Mouse (Mus musculus): ENCODE data around the gene Ppan. TPM values are rescaled to one million over a fixed set of nuclear protein-coding genes. Genes with fewer than 3 reads are reported as not detected.

The Ppan gene
- total RNA-seq (2014; fragmentation: Nextera tagmentation) (88.0 and 115 TPM in 2 replicates), total RNA-seq (2017) (172 and 173 TPM in 2 replicates)

DNA sequence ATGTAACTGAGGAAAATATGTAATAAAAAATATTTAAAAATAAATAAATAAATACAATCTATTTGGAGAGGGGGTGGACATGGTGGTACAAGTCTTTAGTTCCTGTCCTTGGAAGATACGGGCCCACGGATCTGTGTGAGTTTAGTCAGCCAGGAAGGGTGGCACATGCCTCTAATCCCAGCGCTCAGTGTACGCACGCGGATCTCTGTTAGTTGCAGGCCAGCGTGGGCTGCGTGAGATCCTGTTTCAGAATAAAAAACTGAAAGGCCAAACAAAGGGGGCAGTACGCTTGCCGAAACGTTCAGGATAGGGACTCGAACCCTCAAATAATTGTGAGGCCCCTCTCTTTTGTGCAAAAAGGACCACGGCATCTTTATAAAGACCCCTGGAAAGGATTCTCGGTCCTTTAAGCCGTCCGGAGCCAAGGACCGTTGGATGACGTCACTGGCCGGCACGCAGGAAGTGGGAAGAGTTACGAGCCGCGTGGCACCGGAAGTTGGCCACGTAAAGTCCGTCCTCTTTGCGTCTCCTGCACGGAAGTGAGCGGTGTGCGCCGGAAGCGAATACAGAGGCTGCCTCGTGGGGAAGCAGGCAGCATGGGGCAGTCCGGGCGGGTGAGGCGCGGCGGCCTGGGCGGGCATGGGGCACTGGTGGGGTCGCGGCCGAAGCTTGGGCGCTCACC is at the start of gene Ppan:
Gene Ppan, plus strand, starts transcription at position 472 of the 682 bp plus-strand sequence.
- ATAC-seq (replicated peaks; ENCODE audit: poor library complexity, severe bottlenecking): peak; percentile 88

DNA sequence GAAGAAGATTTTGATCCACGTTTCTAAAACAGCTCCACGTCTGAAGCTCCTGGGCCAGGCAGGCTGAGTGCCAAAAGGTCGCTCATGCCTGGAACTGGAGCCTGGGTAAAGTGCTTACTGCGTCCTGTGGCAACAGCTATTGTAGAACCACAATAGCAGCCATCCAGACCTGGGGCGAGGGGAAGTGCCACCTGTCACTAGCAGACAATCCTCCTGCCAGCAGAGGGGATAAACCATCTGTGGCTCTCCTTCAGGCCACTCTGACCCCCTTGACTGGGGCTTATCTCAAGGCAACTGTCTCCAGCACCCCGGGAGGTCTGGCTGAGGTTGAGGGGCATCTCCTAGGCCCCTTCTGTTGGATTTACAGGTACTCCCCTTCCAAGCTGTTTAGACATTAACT is 49.0 kb upstream of the Ppan start:
- ATAC-seq (replicated peaks; ENCODE audit: poor library complexity, severe bottlenecking): no peak

DNA sequence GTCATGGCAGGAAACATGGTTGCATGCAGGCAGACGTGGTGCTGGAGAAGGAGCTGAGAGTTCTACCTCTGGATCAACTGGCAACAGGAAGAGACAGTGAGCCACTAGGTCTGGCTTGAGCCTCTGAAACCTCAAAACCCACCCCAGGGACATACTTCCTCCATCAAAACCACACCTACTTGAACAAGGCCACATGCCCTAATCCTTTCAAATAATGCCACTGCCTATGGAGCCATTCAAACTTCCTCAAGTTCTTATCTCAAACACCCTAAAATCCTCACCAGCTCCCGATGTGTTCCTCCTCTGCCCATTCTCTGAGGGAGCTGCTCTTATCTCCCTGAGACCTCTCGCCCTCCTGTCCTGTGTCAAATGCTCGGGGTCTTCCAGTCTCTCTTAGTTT is 45.8 kb upstream of the Ppan start:
- ATAC-seq (replicated peaks; ENCODE audit: poor library complexity, severe bottlenecking): peak; percentile 42; the same call in 1 of the 2 replicates

DNA sequence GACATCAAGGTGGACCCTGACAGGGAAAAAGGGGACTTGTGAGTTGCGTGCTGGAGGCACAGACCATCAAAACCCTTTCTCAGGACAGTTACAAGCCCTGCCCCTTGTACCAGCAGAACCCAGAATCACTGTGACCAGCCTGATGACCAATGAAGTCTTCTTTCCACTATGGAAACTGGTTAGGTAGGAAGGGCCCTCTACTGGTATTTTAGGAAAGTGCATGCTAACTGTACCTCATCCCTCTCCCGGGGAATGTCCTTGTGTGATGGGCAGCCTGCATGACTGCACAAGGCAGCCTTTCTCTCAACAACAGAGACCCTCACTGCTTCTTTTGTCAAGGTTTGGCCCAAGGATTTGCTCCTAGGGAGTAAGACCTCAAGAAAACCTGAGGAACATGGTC is 45.3 kb upstream of the Ppan start:
- ATAC-seq (replicated peaks; ENCODE audit: poor library complexity, severe bottlenecking): 0 out of 2 replicates have a peak, but pooled peaks have one; percentile 33

DNA sequence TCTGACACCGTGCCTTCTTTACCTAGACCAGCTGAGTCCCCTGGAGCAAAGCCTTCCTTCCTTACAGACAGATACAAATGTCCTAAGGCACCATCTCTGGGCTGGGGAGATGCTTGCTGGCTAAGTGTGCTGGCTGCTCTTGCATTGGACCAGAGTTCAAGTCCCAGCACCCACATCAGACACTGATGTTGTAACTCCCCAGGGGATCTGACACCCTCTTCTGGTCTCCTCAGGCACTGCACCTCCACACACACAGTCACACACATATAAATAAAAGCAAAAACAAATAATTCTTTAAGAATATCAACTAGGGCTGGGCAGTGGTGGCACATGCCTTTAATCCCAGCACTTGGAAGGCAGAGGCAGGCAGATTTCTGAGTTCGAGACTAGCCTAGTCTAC is 37.8 kb upstream of the Ppan start:
- no peak for ATAC-seq (replicated peaks; ENCODE audit: poor library complexity, severe bottlenecking)

DNA sequence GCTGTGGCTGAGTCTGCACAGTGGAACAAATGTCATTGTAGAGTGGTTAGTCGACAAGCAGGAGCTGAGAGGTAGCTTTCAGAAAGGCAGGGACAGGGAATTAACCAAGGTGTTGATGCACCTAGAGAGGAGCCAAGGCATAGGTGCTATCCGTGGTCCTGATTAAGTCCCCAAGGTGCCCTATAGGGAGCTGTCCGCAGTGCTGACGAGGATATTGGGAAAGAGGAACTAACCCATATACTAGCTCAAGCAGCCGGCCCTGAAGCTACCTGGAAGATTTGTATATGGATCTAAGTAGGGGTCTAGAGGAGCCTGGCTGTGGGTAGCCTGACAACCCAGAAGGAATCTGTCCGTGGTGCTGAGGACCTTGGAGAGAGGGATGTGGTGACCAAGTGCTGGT is 30.8 kb upstream of the Ppan start:
- peak; percentile 98 for ATAC-seq (replicated peaks; ENCODE audit: poor library complexity, severe bottlenecking)

DNA sequence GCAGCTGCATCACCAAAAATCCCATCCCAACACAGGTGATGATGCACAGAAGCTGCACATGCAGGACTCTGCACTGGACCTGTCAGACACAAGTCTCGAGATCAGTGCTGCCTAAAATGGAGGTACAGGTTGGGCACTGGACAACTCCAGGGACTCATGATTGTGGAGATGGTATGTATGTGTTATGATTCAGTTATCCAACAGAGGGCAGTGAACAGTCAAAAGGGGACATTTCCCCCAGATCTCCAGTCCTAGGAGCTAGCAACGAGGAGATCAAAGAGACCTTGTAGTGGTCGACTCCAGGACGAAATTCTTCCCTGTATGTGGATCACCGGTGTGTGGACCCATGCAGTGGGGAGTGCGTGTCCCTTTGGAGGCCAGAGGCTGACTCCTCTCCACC is 28.0 kb upstream of the Ppan start:
- no peak for ATAC-seq (replicated peaks; ENCODE audit: poor library complexity, severe bottlenecking)

DNA sequence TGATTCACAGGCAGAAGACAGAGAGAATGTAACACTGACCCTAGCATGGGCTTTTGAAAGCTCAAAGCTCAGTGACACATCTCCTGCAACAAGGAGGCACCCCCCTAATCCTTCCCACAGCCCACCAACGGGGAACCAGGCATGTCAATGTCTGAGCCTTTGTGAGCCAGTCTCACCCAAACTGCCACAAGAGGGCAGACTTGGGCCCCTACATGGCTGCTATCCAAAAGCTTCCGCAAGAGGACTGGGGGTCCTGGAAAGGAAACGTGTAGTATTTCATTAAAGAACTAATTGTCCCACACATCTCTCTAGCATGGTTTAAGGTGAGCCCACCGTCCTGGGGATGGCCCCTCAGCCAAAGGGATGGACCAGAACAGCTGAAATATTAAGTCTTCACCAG is 26.2 kb upstream of the Ppan start:
- peak; percentile 35; the same call in 1 of the 2 replicates for ATAC-seq (replicated peaks; ENCODE audit: poor library complexity, severe bottlenecking)

DNA sequence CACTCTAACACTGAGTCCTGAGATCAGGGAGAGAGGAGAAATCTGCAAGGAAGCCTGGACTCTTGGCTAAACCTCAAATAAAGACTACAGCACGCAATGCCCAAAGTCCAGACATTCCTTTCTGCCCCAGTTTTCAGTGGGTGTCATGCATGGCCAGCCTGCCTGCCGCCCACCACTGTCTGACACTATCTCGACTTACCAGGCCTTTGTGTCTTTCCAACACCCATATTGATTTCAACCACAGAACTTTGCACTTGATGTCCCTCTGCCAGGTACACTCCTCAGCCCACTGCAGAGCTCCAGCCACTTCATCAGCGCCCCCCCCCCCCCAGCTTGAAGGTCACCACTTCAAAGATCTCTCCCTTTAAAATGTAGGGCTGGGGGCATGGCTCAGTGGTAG is 25.8 kb upstream of the Ppan start:
- ATAC-seq (replicated peaks; ENCODE audit: poor library complexity, severe bottlenecking): no peak

DNA sequence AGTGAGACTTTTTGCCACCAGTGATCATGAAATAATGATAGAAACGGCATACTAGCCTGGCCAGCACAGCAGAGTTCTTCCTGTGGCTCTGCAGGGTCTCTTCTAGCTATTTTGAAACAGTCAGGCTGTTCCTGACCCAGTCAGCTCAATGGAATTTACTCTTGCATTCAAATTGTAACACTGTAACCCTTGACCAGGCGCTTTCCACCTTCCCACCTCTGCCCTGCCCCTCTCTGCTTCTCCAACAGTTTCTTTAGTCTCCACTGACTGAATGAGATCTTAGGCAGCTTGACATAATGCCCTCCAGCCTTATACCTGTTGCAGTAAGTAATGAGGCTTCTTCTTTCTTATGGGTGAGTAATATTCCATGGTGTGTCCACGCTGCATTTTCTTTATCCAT is 21.1 kb upstream of the Ppan start:
- no peak for ATAC-seq (replicated peaks; ENCODE audit: poor library complexity, severe bottlenecking)

DNA sequence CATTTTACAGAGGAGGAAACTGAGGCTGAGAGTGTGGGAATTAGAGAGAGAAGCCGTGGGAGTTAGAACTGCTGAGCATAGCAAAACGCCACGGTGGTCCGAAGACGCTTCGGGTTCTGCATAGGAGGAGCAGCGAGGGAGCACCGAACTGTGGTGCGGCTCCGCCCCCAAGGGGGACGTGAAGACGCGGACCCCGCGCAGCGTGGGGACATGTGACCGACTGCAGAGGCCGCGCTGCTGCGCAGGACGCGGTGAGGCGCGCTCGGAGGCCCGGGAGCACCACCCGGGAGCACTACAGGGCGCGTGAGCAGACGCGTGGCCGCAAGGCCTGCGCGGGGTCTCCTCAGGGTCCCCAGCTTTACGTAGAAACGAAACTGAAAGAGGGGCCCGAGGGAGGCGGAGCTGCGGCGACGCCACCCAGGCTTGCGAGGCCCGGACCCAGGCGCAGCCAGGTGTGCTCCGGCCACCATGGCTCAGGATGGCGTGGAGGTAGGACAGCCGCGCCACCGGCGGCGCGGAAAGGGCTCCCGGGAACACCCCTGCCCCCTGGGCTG is 19.4 kb upstream of the Ppan start, which contains the start of gene A230050P20Rik:
Gene A230050P20Rik, plus strand, starts transcription at position 195 of the 554 bp plus-strand sequence.
- peak; percentile 44 for ATAC-seq (replicated peaks; ENCODE audit: poor library complexity, severe bottlenecking)

DNA sequence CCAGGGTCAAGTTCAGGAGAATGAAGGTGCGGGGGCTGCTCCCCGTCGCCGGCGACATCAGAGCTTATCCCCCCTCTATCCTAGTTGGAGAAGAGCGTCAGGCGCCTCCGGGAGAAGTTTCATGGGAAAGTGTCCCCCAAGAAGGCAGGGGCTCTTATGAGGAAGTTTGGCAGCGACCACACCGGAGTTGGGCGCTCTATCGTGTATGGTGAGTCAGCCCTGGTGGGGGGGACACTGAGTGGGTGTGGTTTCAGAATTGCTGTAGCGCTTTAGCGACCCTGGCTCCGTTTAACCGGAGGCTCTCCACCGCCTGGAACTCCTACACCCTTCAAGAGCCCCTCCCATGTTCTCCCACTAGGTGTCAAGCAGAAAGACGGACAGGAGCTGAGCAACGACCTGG is 18.7 kb upstream of the Ppan start:
- peak; percentile 82 for ATAC-seq (replicated peaks; ENCODE audit: poor library complexity, severe bottlenecking)

DNA sequence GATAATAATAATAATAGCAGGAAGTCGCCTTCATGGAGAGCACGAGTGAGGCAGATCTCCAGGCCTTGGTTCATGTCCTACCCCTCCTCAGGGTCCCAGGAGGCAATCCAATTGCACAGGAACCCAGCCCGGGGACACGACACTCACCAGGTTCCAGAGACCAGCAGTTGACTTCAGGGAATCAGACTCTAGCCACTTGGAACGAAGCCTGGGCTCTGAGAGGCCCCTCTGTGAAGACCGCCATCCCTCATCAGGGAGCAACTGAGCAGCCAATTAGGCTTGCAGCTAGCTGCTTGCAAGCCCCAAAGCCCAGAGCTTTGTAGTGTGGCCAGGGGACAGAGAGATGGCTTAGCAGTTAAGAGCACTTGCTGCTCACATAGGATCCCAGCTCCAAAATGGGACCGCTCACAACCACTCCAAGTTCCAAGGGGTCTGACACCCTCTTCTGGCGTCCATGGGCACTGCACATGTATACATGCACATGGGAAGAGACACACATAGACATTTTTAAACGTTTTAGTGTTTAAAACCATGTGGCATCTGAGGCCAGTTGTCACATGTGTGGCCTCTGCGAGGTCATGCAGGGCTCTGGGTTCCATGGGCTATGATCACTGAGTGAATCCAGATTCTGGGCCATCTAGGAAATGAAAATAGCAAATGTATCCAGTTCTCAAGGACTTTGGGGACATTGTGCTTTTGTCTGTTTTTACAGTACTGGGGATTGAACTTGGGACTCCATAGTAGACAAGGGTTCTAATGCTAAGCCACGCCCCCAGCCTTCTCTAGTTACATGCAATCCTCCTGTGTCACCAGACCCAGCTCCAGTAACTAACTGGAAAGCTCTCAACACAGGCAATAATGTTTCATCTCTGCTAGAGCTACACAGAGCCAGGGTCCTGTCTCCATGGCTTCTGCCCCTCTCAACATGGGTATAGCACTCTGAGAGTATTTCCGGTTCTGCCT is 17.5 kb upstream of the Ppan start:
- ATAC-seq (replicated peaks; ENCODE audit: poor library complexity, severe bottlenecking): 0 out of 2 replicates have a peak, but pooled peaks have one; percentile 13

DNA sequence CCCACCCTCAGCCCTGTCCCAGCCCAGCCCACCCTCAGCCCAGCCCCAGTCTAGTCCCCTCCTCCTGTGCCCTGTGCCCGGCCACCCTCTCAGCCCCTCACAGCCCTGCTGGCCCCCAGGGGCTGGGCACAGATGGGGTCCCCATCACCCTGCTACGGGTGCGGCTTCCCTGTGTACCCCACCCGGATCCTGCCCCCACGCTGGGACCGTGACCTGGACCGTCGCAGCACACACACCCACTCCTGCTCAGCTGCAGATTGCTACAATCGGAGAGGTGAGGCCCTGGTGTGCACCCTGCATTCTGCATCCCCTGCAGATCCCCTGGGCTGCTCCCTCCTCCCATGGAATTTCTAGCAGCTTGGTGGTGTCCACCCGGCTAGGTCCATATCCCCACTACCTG is 15.0 kb upstream of the Ppan start:
- ATAC-seq (replicated peaks; ENCODE audit: poor library complexity, severe bottlenecking): no peak

DNA sequence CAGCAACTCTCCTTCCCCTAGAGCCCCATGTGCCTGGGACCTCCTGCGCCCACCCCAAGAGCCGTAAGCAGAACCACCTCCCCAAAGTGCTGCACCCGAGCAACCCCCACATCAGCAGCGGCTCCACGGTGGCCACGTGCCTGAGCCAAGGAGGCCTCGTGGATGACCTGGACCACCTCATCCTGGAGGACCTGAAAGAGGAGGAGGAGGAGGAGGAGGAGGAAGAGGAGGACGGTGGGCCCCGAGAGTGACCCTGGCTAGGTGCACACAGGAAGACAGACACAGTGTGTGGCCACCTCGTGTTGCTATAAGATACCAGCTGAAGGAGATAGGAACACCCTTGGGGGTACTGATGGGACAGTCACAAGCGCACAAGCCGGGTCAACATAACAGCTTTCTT is 14.5 kb upstream of the Ppan start:
- no peak for ATAC-seq (replicated peaks; ENCODE audit: poor library complexity, severe bottlenecking)

DNA sequence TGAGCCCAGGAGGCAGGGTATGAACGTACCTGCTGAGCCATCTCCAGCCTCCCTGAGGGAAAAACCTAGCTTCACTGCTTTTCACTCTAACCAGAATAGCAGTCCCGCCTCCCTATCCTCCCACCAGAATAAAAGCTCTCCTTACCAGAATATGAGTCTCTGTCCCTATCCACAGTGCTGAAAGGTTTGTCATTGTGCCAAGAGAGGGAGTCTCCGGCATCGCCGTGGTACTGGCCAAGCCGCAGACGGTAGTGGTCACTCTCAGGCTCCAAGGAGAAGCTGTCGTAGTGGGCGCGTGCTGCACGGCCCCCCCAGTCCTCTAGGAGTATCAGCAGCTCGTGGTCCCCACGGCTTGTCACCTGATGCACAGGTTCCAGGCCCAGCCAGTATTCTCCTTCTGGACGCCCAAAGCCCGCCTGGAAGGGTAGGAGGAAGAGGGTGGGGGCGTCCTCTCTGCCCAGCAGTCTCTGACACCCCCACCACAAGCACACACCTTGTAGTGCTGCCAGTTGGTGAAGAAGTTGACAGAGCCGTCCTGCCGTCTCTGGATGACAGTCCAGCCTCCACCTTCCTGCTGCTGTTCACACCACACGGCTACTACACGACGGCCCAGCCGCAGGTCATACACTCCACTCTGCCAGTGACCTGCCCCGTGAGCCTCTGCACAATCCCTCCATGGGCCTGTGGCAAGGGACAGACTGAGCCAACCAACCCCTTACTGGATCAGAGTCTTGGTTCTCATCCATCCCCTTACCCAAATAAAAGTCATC is 12.8 kb upstream of the Ppan start:
- ATAC-seq (replicated peaks; ENCODE audit: poor library complexity, severe bottlenecking): no peak

DNA sequence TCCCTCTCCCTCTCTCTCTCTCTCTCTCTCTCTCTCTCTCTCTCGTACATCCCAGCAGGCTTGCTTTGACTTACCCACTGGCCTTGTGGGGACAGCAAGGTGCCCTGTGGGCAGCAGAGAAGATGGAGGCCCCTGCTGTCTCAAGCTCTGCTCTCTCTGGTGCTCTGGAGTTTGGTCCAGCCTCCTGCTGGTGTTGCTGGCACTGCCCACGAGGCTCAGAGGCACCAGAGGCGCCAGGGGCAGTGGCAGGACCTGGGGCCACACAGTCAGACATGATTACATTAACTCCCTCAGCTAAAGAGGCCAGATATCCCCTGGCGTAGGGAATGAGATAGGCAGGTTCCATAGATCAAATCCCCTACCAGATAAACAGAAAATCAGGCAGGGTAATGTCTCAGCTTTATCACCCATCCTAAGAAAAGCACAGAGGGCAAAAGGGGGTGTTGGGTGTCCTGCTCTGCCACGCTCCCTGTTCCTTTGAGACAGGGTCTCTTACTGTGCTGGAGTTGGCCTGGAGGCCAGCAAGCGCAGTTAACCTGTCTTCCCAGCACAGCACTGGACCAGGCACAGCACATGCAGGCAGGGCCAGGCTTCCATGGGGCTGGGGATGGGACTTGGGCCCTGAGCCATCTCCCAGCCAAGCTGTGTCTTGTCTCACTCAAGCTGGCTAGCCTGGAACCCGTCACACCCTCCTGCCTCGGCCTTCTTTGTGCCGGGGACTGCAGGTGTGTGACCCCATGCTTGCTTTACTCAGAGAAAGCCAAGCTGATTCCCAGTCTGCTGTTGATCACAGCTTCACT is 11.5 kb upstream of the Ppan start:
- ATAC-seq (replicated peaks; ENCODE audit: poor library complexity, severe bottlenecking): no peak

DNA sequence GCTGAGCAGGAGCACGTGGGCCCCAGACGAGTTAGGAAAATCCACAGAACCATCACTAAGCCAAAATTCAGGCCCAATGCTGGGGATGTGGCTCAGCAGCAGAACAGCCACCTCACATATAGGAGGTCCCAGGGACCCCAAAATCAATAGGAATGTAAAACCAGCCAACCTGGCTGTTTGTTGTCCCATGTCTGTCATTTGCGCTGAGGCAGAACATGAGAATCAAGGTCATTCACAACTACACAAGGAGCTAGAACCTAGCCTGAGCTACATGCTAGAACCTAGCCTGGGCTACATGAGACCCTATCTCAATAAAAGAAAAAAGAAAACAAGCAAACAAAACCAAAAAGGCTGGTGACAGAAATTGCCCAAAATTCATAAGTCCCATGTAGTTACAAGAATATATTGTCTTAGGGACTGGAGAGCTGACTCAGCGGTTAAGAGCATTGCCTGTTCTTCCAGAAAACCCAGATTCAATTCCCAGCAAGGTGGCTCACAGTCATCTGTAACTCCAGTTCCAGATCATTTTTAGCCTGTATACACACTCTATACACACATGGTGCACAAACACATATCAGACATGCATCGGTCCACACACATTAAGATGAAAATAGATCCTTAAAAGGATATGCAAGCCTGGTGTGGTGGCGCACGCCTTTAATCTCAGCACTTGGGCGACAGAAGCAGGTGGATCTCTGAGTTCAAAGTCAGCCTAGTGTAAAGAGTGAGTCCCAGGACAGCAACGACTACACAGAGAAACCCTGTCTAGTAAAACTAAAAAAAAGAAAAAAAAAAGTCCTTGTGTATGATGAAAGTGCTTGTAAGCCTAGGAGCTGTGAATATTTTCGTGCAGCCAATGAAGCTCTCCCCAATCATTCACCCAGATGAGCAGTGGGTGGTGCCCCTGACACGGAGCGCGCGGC is 10.6 kb upstream of the Ppan start:
- no peak for ATAC-seq (replicated peaks; ENCODE audit: poor library complexity, severe bottlenecking)
